Mouse (Mus musculus) lung, adult 2 months (tissue): Measurements from ENCODE around the gene Tob1. TPM values are rescaled to one million over a fixed set of nuclear protein-coding genes. Genes with fewer than 3 reads are reported as not detected.

ENCODE experiments used
- DNase-seq: peaks from one replicate; pipeline ENCODE4 v3.0.0; 2022
- H3K4me1 ChIP-seq: fragments of 200-500 bp; 2 replicates; pipeline ENCODE4 v1.6.1; 2011; ENCODE audit warnings: low read length; ENCODE audit not compliant: control insufficient read depth, insufficient read depth
- H3K4me3 ChIP-seq: fragments of 200-500 bp; replicated peaks from 2 replicates; pipeline ENCODE3; 2011; ENCODE audit warnings: low read depth, mild to moderate bottlenecking, control low read depth, low read length; ENCODE audit errors: extremely low read depth
- CTCF ChIP-seq: fragments of 200-500 bp; IDR thresholded peaks from 2 replicates; pipeline ENCODE4 v1.5.1; 2011; ENCODE audit warnings: mild to moderate bottlenecking, low read length, control low read depth; ENCODE audit not compliant: insufficient read depth
- POLR2A ChIP-seq: fragments of 200-500 bp; IDR thresholded peaks from 2 replicates; pipeline ENCODE4 v1.6.1; 2011; ENCODE audit warnings: low read depth, mild to moderate bottlenecking, control low read depth, low read length, borderline replicate concordance; ENCODE audit errors: extremely low read depth
- WGBS: fragments of 180-500 bp; shearing (Covaris S2); methylation state at CpG from one replicate; pipeline ENCODE4 v1.1.7; 2018; 5-methylcytosine and 5-hydroxymethylcytosine counted together
- polyA plus RNA-seq: library from polyadenylated mRNA; depleted of rRNA; stranded (reverse); fragments of >200 nt; gene quantifications from 2 replicates; pipeline ENCODE4 v1.2.3, GENCODE M21; 2012; rRNA removed

The Tob1 gene
- polyA plus RNA-seq, 1 experiment, result 27.9 TPM

- TF ChIP-seq POLR2A, result no peak
- TF ChIP-seq CTCF, result no peak
- no peak overlapping the region for H3K4me3 ChIP-seq
- no peak for DNase-seq
- H3K4me1 ChIP-seq, result no peaks in the 10 kb centered on the region
- WGBS, result 81% methylated on average over 10 of the region's 10 CpGs
These were observed 42.4 kb downstream of the Tob1 start for GRCm38 (mm10) chr11:94253691-94254090.

- H3K4me3 ChIP-seq, result no peak overlapping the region
- H3K4me1 ChIP-seq, result no peaks in the 10 kb centered on the region
- TF ChIP-seq CTCF, result no peak
- no peak for TF ChIP-seq POLR2A
- 76% methylated on average over 5 of the region's 5 CpGs for WGBS
- no peak for DNase-seq
These were observed 44.5 kb downstream of the Tob1 start for GRCm38 (mm10) chr11:94255733-94256132.

GRCm38 (mm10) chr11:94257987-94258386 is 46.7 kb downstream of the Tob1 start:
- DNase-seq, result no peak
- TF ChIP-seq CTCF (no peak), POLR2A (no peak)
- Histone ChIP-seq H3K4me3 (no peak overlapping the region), H3K4me1 (no peaks in the 10 kb centered on the region)
- WGBS, result 44% methylated on average over 14 of the region's 14 CpGs

- TF ChIP-seq POLR2A (no peak), CTCF (no peak)
- DNase-seq, result no peak
- 64% methylated on average over 4 of the region's 4 CpGs for WGBS
- no peaks in the 10 kb centered on the region for H3K4me1 ChIP-seq
- no peak overlapping the region for H3K4me3 ChIP-seq
These were observed 48.6 kb downstream of the Tob1 start for GRCm38 (mm10) chr11:94259814-94260213.

- 70% methylated on average over 6 of the region's 6 CpGs for WGBS
- Histone ChIP-seq H3K4me1 (peaks cover 4% of the 10 kb centered on the region), H3K4me3 (no peak overlapping the region)
- TF ChIP-seq POLR2A, result no peak
- TF ChIP-seq CTCF, result no peak
- no peak for DNase-seq
These were observed 50.5 kb downstream of the Tob1 start for GRCm38 (mm10) chr11:94261585-94262370.

Other genes with a start within 250 kb of the Tob1 start
- 8.2 and 8.5 TPM in 2 replicates for gene Gm20390, start 243.2 kb upstream of the Tob1 start, polyA plus RNA-seq
- gene Nme1, start 242.9 kb upstream of the Tob1 start, polyA plus RNA-seq, result 42.7 and 73.7 TPM in 2 replicates
- gene Spag9, start 215.4 kb upstream of the Tob1 start, polyA plus RNA-seq, result 23.1 and 33.9 TPM in 2 replicates
- gene Wfikkn2, start 34.6 kb downstream of the Tob1 start, polyA plus RNA-seq, result 1.4 and 1.7 TPM in 2 replicates
- not detected in 2 replicates for gene Gm21885, start 70.4 kb downstream of the Tob1 start, polyA plus RNA-seq
- gene Luc7l3, start 110.5 kb downstream of the Tob1 start, polyA plus RNA-seq, result 10.0 and 16.1 TPM in 2 replicates
- gene Ankrd40, start 116.5 kb downstream of the Tob1 start, polyA plus RNA-seq, result 193 and 235 TPM in 2 replicates
- 47.6 and 57.9 TPM in 2 replicates for gene Abcc3, start 181.5 kb downstream of the Tob1 start, polyA plus RNA-seq